Mouse (Mus musculus): ENCODE measurements at regions not wholly inside any gene's neighbourhood (a gene's known extent, or its start where the extent isn't known, plus 50 kb on each side); places are given as distances from the start of the nearest gene placed in this dataset.

GRCm38 (mm10) chr13:102202301-102202700, 434.3 kb upstream of the Pik3r1 start:
- Histone ChIP-seq H3K9me3 (replicated peaks) (no peaks in the 10 kb centered on the region), H3K4me1 (replicated peaks) (no peaks in the 10 kb centered on the region), H3K36me3 (no peaks in the 10 kb centered on the region), H3K27ac (no peak overlapping the region), H3K4me2 (no peak overlapping the region), H3K4me3 (replicated peaks) (no peak overlapping the region), H3K9ac (no peak overlapping the region), H3K27me3 (no peaks in the 10 kb centered on the region)
- DNase-seq (no peak), ATAC-seq (ENCODE audit: low read depth) (no peak)
- 44% methylated on average over 1 of the region's 1 CpGs for WGBS (ENCODE audit: insufficient replicate concordance)

- ATAC-seq (ENCODE audit: low read depth) = no peak
- H3K36me3 ChIP-seq = no peaks in the 10 kb centered on the region
- WGBS (ENCODE audit: insufficient replicate concordance) = 79% methylated on average over 11 of the region's 11 CpGs
- H3K27me3 ChIP-seq = no peaks in the 10 kb centered on the region
- no peak for DNase-seq
- no peaks in the 10 kb centered on the region for H3K4me1 ChIP-seq (replicated peaks)
- no peaks in the 10 kb centered on the region for H3K9me3 ChIP-seq (replicated peaks)
- H3K9ac ChIP-seq = no peak overlapping the region
- H3K4me3 ChIP-seq (replicated peaks) = no peak overlapping the region
- no peak overlapping the region for H3K27ac ChIP-seq
- H3K4me2 ChIP-seq = no peak overlapping the region
Measured at GRCm38 (mm10) chr13:102218486-102218885, 450.5 kb upstream of the Pik3r1 start.

DNA sequence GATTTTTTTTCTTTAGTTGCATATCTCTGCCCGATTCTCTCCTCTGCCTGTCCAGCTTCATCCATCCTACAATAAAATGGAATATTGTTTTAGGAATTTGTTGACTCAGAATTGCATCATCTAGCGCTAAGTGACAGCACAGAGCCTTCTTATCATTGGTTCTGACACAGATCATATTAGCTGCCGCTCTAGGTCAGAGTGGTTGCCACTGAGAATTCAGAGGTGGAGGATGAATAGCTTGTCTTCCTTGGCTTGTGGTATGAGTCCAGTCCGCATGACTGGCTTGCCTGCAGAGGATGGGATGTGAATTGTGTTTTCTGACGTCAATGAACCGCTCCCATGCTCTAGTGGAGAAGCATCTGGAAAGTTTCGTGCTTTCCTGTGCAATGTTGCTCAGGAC, 462.3 kb upstream of the Cd180 start:
- ATAC-seq (ENCODE audit: low read depth) = no peak
- 66% methylated on average over 7 of the region's 7 CpGs for WGBS (ENCODE audit: insufficient replicate concordance)
- H3K4me1 ChIP-seq (replicated peaks) = no peaks in the 10 kb centered on the region

GRCm38 (mm10) chr13:102232291-102232936, 460.9 kb upstream of the Cd180 start:
- DNase-seq = no peak
- ATAC-seq (ENCODE audit: low read depth) = no peak
- Histone ChIP-seq H3K27me3 (no peaks in the 10 kb centered on the region), H3K4me2 (no peak overlapping the region), H3K36me3 (no peaks in the 10 kb centered on the region), H3K27ac (no peak overlapping the region), H3K4me3 (replicated peaks) (no peak overlapping the region), H3K9ac (no peak overlapping the region), H3K9me3 (replicated peaks) (no peaks in the 10 kb centered on the region), H3K4me1 (replicated peaks) (no peaks in the 10 kb centered on the region)
- 65% methylated on average over 4 of the region's 4 CpGs for WGBS (ENCODE audit: insufficient replicate concordance)

More for the DNA sequence above, 462.3 kb upstream of the Cd180 start:
- Histone ChIP-seq H3K9me3 (replicated peaks) (no peaks in the 10 kb centered on the region), H3K9ac (no peak overlapping the region), H3K27ac (no peak overlapping the region), H3K4me2 (no peak overlapping the region), H3K36me3 (no peaks in the 10 kb centered on the region), H3K4me3 (replicated peaks) (no peak overlapping the region), H3K27me3 (no peaks in the 10 kb centered on the region)
- no peak for DNase-seq

- DNase-seq = no peak
- no peak overlapping the region for H3K9ac ChIP-seq
- H3K27me3 ChIP-seq = no peaks in the 10 kb centered on the region
- no peak overlapping the region for H3K27ac ChIP-seq
- H3K4me2 ChIP-seq = no peak overlapping the region
- H3K9me3 ChIP-seq (replicated peaks) = no peaks in the 10 kb centered on the region
- no peaks in the 10 kb centered on the region for H3K36me3 ChIP-seq
- no peak for ATAC-seq (ENCODE audit: low read depth)
- 55% methylated on average over 2 of the region's 2 CpGs for WGBS (ENCODE audit: insufficient replicate concordance)
- no peak overlapping the region for H3K4me3 ChIP-seq (replicated peaks)
- no peaks in the 10 kb centered on the region for H3K4me1 ChIP-seq (replicated peaks)
Measured at GRCm38 (mm10) chr13:102250884-102251283, 442.5 kb upstream of the Cd180 start.

- Histone ChIP-seq H3K27me3 (no peaks in the 10 kb centered on the region), H3K9ac (no peak overlapping the region), H3K36me3 (no peaks in the 10 kb centered on the region), H3K9me3 (replicated peaks) (no peaks in the 10 kb centered on the region), H3K4me3 (replicated peaks) (no peak overlapping the region), H3K4me1 (replicated peaks) (no peaks in the 10 kb centered on the region), H3K27ac (no peak overlapping the region), H3K4me2 (no peak overlapping the region)
- ATAC-seq (ENCODE audit: low read depth) = no peak
- WGBS (ENCODE audit: insufficient replicate concordance) = 69% methylated on average over 5 of the region's 5 CpGs
- no peak for DNase-seq
Measured at GRCm38 (mm10) chr13:102251709-102252108, 441.6 kb upstream of the Cd180 start.

GRCm38 (mm10) chr13:102255401-102256371, 437.7 kb upstream of the Cd180 start:
- Histone ChIP-seq H3K27ac (no peak overlapping the region), H3K27me3 (no peaks in the 10 kb centered on the region), H3K4me1 (replicated peaks) (no peaks in the 10 kb centered on the region), H3K4me2 (no peak overlapping the region), H3K36me3 (no peaks in the 10 kb centered on the region), H3K4me3 (replicated peaks) (no peak overlapping the region), H3K9ac (no peak overlapping the region), H3K9me3 (replicated peaks) (no peaks in the 10 kb centered on the region)
- ATAC-seq (ENCODE audit: low read depth) = no peak
- no peak for DNase-seq
- WGBS (ENCODE audit: insufficient replicate concordance) = 53% methylated on average over 7 of the region's 7 CpGs

GRCm38 (mm10) chr13:102258207-102258606, 435.2 kb upstream of the Cd180 start:
- WGBS (ENCODE audit: insufficient replicate concordance) = 80% methylated on average over 8 of the region's 8 CpGs
- H3K9ac ChIP-seq = no peak overlapping the region
- H3K36me3 ChIP-seq = no peaks in the 10 kb centered on the region
- H3K4me3 ChIP-seq (replicated peaks) = no peak overlapping the region
- no peak for DNase-seq
- no peaks in the 10 kb centered on the region for H3K9me3 ChIP-seq (replicated peaks)
- H3K27ac ChIP-seq = no peak overlapping the region
- H3K4me2 ChIP-seq = no peak overlapping the region
- ATAC-seq (ENCODE audit: low read depth) = no peak
- no peaks in the 10 kb centered on the region for H3K4me1 ChIP-seq (replicated peaks)
- no peaks in the 10 kb centered on the region for H3K27me3 ChIP-seq

GRCm38 (mm10) chr13:102273818-102274217, 419.5 kb upstream of the Cd180 start:
- DNase-seq = no peak
- Histone ChIP-seq H3K4me2 (no peak overlapping the region), H3K27me3 (no peaks in the 10 kb centered on the region), H3K4me3 (replicated peaks) (no peak overlapping the region), H3K9me3 (replicated peaks) (no peaks in the 10 kb centered on the region), H3K9ac (no peak overlapping the region), H3K36me3 (no peaks in the 10 kb centered on the region), H3K4me1 (replicated peaks) (no peaks in the 10 kb centered on the region), H3K27ac (no peak overlapping the region)
- no peak for ATAC-seq (ENCODE audit: low read depth)
- 65% methylated on average over 3 of the region's 3 CpGs for WGBS (ENCODE audit: insufficient replicate concordance)

DNA sequence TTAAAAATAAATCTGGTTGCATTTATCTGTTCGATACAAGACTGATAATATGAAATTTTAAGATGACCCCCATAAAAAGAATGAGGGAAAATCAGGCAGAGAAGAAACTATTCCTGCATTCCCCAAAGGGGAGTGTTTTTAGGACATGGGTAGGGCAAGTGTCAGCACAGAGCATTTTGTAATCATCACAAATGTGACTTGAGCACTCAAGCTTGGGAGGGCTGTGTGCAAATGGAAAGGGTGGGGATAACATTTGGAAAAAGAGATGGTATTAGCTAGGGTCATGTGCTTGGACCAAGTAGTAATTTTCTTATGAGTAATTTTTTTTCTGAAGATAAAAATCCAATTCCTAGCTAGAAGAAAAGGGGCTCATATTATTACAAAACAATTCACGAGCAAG, 418.1 kb upstream of the Cd180 start:
- 65% methylated on average over 2 of the region's 2 CpGs for WGBS (ENCODE audit: insufficient replicate concordance)

DNA sequence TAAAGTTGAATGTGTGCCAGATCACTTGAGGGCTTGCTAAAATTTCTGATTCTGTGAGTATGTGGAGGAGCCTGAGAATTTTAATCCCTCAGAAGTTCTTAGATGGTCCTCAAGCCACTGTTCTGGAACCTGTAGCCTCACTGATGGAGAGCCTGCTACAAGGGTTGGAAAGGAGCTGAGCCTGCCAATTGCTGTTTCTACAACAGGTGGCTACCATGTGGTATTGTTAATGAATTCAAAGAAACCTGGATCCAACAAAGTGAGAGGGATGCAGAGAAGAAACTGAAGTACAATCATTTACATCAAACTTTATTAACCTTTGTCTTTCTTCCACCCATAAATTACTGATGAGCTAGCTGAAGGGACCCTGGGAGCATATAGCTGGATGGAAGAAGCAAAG, 416.5 kb upstream of the Cd180 start:
- Histone ChIP-seq H3K9me3 (replicated peaks) (no peaks in the 10 kb centered on the region), H3K27ac (no peak overlapping the region), H3K4me2 (no peak overlapping the region), H3K27me3 (no peaks in the 10 kb centered on the region), H3K36me3 (no peaks in the 10 kb centered on the region), H3K4me1 (replicated peaks) (no peaks in the 10 kb centered on the region), H3K9ac (no peak overlapping the region), H3K4me3 (replicated peaks) (no peak overlapping the region)
- DNase-seq = no peak
- ATAC-seq (ENCODE audit: low read depth) = no peak

More for the DNA sequence above, 418.1 kb upstream of the Cd180 start:
- no peaks in the 10 kb centered on the region for H3K4me1 ChIP-seq (replicated peaks)
- ATAC-seq (ENCODE audit: low read depth) (no peak), DNase-seq (no peak)
- H3K4me2 ChIP-seq = no peak overlapping the region
- H3K9ac ChIP-seq = no peak overlapping the region
- H3K9me3 ChIP-seq (replicated peaks) = no peaks in the 10 kb centered on the region
- no peak overlapping the region for H3K27ac ChIP-seq
- H3K27me3 ChIP-seq = no peaks in the 10 kb centered on the region
- no peaks in the 10 kb centered on the region for H3K36me3 ChIP-seq
- H3K4me3 ChIP-seq (replicated peaks) = no peak overlapping the region

DNA sequence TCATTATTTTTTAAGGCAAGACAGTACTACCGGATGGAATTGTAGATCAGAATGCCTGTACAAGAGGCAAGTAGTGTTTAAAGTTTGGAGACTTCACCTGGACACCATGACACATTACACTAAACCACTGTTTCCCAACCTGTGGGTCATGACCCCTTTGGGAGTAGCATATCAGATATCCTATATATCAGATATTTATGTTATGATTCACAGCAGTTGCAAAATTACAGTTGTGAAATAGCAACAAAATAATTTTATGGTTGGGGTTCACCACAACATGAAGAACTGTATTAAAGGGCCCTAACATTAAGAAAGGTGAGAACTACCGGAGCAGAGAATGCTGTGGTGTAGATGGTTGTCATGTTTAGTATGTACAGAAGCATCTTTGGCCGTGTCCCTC, 413.2 kb upstream of the Cd180 start:
- ATAC-seq (ENCODE audit: low read depth) (no peak), DNase-seq (no peak)
- H3K4me2 ChIP-seq = no peak overlapping the region
- no peaks in the 10 kb centered on the region for H3K9me3 ChIP-seq (replicated peaks)
- WGBS (ENCODE audit: insufficient replicate concordance) = 65% methylated on average over 3 of the region's 3 CpGs
- no peaks in the 10 kb centered on the region for H3K4me1 ChIP-seq (replicated peaks)
- no peak overlapping the region for H3K27ac ChIP-seq
- no peaks in the 10 kb centered on the region for H3K36me3 ChIP-seq
- H3K27me3 ChIP-seq = no peaks in the 10 kb centered on the region
- H3K9ac ChIP-seq = no peak overlapping the region
- H3K4me3 ChIP-seq (replicated peaks) = no peak overlapping the region

Measured in liver, embryonic 13.5 days (tissue).